Mouse (Mus musculus) left cerebral cortex, adult 2 months (tissue): ENCODE measurements around the gene Ntn5. TPM values are rescaled to one million over a fixed set of nuclear protein-coding genes. Genes with fewer than 3 reads are reported as not detected.
A peak's percentile ranks its signal among the peaks of the same experiment; 100 is the strongest.

Source experiments
- DNase-seq, 2 experiments: peaks; one replicate each; pipeline ENCODE4 v3.0.0; 2021 to 2022; ENCODE audit warnings: low spot score in 2 of 2, mixed read lengths in 1 of 2; ENCODE audit errors: extremely low spot score in 1 of 2
- H3K27ac ChIP-seq: fragments of 200-600 bp; 2 replicates; pipeline ENCODE4 v1.8.1; 2022
- H3K4me3 ChIP-seq: fragments of 200-600 bp; 2 replicates; pipeline ENCODE4 v1.8.1; 2022
- CTCF ChIP-seq: fragments of 200-600 bp; IDR thresholded peaks from 2 replicates; pipeline ENCODE4 v1.8.1; 2022; ENCODE audit warnings: antibody characterized with exemption, mild to moderate bottlenecking, moderate library complexity
- intact Hi-C: fragments of 180-260 bp; cut with DNase I; formaldehyde crosslinking; loops from one replicate; pipeline ENCODE4 v1.15.1; 2025
- total RNA-seq, 2 experiments: library from RNA; stranded (reverse); gene quantifications; 2 replicates each; pipeline ENCODE4 v1.2.3; 2021

The Ntn5 gene
- total RNA-seq, 2 experiments from 2014 or later: 6.4 to 6.9 TPM

- DNase-seq: no peak
- TF ChIP-seq CTCF: no peak
These were observed 18.3 kb upstream of the Ntn5 start for GRCm38 (mm10) chr7:45665303-45666138.

GRCm38 (mm10) chr7:45666161-45666560 lies 17.7 kb upstream of the Ntn5 start, which contains the start of gene Fut2:
Gene Fut2, minus strand, starts transcription at chr7:45666394.
- Histone ChIP-seq H3K4me3 (no peak within 1 kb of the TSS), H3K27ac (no peak within 1 kb of the TSS)
- no peak for DNase-seq
- intact Hi-C loops: no loop called here
- TF ChIP-seq CTCF: no peak

More at GRCm38 (mm10) chr7:45665303-45666138, 18.3 kb upstream of the Ntn5 start:
- Histone ChIP-seq H3K4me3 (no peak overlapping the region), H3K27ac (no peak overlapping the region)
- intact Hi-C loops: no loop called here

GRCm38 (mm10) chr7:45667761-45668160 lies 16.1 kb upstream of the Ntn5 start:
- DNase-seq: no peak
- intact Hi-C loops: no loop called here
- no peak overlapping the region for H3K4me3 ChIP-seq
- no peak for TF ChIP-seq CTCF
- no peak overlapping the region for H3K27ac ChIP-seq

- intact Hi-C loops: no loop called here
- H3K4me3 ChIP-seq: no peak overlapping the region
- no peak overlapping the region for H3K27ac ChIP-seq
- DNase-seq: no peak
- peak; percentile 26 for TF ChIP-seq CTCF
These were observed 14.9 kb upstream of the Ntn5 start for GRCm38 (mm10) chr7:45668921-45669320.

- DNase-seq: no peak
- Histone ChIP-seq H3K4me3 (no peak overlapping the region), H3K27ac (no peak overlapping the region)
- intact Hi-C loops: no loop called here
- no peak for TF ChIP-seq CTCF
These were observed 6.1 kb upstream of the Ntn5 start for GRCm38 (mm10) chr7:45677627-45678295.

- no peak for DNase-seq
- Histone ChIP-seq H3K27ac (no peak overlapping the region), H3K4me3 (no peak overlapping the region)
- no peak for TF ChIP-seq CTCF
- intact Hi-C loops: no loop called here
These were observed 5.3 kb upstream of the Ntn5 start for GRCm38 (mm10) chr7:45678513-45678912.

GRCm38 (mm10) chr7:45679966-45680621 lies 3.7 kb upstream of the Ntn5 start:
- no peak for DNase-seq
- intact Hi-C loops: loop anchor here (5.0 kb wide), 1 partner anchor 213 kb away; the partner anchor contains the start of gene Bax
- Histone ChIP-seq H3K27ac (peak overlapping the region; percentile 53; the same call in 1 of the 2 replicates), H3K4me3 (no peak overlapping the region)
- TF ChIP-seq CTCF: no peak

- DNase-seq: no peak
- intact Hi-C loops: loop anchor here (5.0 kb wide), 1 partner anchor 214 kb away; the partner anchor contains the start of gene Bax
- H3K4me3 ChIP-seq: no peak overlapping the region
- TF ChIP-seq CTCF: no peak
- H3K27ac ChIP-seq: no peak overlapping the region
These were observed 2.6 kb upstream of the Ntn5 start for GRCm38 (mm10) chr7:45681046-45681736.

GRCm38 (mm10) chr7:45682144-45683126 lies 1.4 kb upstream of the Ntn5 start:
- Histone ChIP-seq H3K4me3 (no peak overlapping the region; the same call in 1 of the 2 replicates), H3K27ac (peak overlapping the region; percentile 69)
- TF ChIP-seq CTCF: peak; percentile 99
- intact Hi-C loops: loop anchor here (2.0 to 5.0 kb wide), 2 partner anchors 90 to 215 kb away; partner anchors contain the start of gene Bax
- peak; percentile 83 to 84 for DNase-seq

GRCm38 (mm10) chr7:45685811-45686210 lies 2.0 kb downstream of the Ntn5 start:
- no peak for DNase-seq
- TF ChIP-seq CTCF: no peak
- intact Hi-C loops: no loop called here
- Histone ChIP-seq H3K27ac (no peak overlapping the region), H3K4me3 (no peak overlapping the region)
